Mouse (Mus musculus): ENCODE measurements around the gene Srp72.
"Not testable (repeated sequence)": the region's sequence is repeated elsewhere in the genome, so short reads cannot be mapped to it uniquely, and the experiment has no call there.

Srp72 gene

DNA sequence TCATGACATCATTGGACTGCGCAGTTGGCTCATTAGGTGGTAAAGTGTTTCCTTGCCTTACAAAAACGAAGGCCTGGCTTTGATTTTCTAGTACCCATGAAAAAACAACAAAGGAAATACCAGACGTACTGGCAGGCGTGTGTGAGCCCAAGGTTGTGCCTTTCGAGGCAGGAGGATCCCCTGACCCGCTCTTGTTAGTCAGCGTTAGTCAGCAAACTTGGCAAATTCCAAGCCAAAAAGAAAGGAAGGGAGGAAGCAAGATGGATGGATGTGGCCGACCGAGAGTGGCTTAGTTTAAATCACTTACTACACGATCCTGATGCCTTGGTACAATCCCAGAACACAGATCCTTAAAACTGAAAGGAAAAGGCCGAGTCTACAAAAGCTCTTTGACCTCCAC is 11.9 kb upstream of the Srp72 start:
- peak; percentile 98 for DNase-seq (ENCODE audit: low read depth, low spot score)

DNA sequence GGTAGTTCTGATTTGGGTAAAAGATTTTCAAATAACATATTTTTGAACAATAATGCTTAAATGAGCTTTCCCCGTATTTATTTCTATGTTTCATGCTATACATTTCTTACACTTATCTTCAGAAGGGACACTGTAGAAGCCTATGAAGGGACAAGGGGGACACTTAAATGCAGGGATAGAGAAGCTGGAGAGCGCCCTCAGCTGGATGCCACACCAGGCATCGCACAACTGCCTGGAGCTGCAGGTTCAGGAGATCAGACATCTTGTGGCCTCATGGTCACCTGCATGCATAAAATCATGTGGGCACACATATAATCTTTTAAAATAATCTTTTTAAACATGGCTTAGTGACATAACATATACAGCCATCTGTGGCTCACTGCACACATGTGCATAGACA is 9.8 kb upstream of the Srp72 start:
- no peak for DNase-seq (ENCODE audit: low read depth, low spot score)

GRCm38 (mm10) chr5:76969250-76969649 is 5.2 kb upstream of the Srp72 start:
- DNase-seq (ENCODE audit: low read depth, low spot score), result peak; percentile 57

DNA sequence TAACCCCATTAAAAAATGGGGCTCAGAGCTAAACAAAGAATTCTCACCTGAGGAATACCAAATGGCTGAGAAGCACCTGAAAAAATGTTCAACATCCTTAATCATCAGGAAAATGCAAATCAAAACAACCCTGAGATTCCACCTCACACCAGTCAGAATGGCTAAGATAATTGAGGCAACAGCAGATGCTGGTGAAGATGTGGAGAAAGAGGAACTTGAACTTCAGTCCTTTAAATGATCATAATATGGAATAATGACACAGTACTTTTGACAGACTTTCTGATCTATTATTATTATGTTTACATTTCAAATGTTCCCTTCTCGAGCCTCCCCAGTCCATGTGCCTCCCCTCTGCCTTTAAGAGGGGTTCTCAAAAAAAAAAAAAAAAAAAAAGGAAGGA is 3.4 kb upstream of the Srp72 start:
- not testable (repeated sequence) for DNase-seq (ENCODE audit: low read depth, low spot score)

DNA sequence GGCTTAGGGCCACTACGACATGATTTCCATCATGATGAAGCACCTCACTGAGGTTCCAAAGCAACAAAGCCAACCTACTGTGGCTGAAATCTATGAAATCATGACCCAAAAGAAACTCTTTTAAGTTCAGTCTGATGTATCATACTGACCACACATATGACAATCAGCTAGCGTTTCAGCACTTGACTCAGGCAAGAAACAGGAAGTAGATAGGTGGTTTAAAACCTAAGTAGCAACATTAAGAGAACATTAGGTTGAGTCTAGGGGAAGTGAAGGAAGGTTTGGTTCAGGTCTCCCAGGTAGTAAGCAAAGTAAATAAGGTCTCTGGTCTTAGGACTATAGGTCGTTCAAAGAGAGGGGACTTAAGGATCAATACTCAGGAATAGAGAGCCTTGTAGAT is 995 bp upstream of the Srp72 start:
- DNase-seq (ENCODE audit: low read depth, low spot score), result no peak

- no peak for DNase-seq (ENCODE audit: low read depth, low spot score)
Measured at GRCm38 (mm10) chr5:76974207-76974553, 303 bp upstream of the Srp72 start.

- DNase-seq (ENCODE audit: low read depth, low spot score), result no peak
Measured at GRCm38 (mm10) chr5:76975736-76976135, 1.3 kb downstream of the Srp72 start.

DNA sequence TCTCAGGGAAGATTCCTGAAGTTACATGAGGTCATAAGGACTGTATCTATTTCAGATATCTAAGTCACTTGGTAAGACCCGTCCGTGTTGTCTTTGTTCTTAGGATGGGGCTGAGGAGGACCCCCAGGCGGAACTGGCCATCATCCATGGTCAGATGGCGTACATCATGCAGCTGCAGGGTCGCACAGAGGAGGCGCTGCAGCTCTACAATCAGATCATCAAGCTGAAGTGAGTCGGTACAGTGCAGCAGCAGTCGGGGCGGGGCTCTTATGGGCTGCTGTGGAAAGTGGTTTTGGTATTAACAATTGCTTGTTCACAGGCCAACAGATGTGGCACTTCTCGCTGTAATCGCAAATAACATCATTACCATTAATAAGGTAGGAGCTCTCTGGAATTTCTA is 9.5 kb downstream of the Srp72 start:
- no peak for DNase-seq (ENCODE audit: low read depth, low spot score)

DNA sequence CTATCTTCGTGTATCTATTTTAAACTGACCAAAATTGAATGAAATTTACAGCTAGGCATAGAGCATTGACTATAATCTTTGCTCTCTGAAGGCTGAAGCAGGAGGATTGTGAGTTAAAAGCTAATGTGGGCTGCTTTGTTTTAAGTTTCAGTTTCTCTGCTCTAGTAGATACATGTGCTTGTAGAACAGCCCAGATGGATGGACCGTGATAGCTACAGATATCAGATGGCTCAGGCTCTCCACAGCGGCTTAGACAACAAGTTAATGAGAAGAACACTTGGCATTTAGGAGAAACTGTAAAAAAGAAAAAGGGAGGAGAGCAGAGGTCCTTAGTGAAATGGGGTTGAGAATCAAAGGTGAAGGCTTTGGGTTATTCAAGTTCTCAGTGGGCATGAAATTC is 16.3 kb downstream of the Srp72 start:
- no peak for DNase-seq (ENCODE audit: low read depth, low spot score)

GRCm38 (mm10) chr5:76993174-76993814 is 18.8 kb downstream of the Srp72 start:
- DNase-seq (ENCODE audit: low read depth, low spot score), result no peak

DNA sequence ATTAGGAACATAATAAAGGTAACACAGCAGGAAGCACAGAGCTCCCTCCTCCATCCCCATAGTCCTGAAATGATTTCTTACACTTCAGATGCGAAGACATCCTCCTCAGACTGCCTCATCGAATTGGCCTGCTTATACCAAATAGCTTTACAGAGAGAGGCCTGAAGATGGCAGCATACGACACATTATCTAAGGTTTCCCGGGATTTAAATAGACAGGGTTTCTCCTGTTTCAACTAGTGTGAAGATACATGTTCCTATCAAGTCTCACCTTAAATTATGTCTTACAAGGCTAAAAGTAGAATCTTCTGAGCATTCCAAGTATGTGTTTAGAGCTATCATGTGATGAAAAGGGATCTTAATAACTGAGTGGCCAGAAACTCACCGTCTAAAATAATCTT is 23.9 kb downstream of the Srp72 start:
- DNase-seq (ENCODE audit: low read depth, low spot score), result peak; percentile 86

DNA sequence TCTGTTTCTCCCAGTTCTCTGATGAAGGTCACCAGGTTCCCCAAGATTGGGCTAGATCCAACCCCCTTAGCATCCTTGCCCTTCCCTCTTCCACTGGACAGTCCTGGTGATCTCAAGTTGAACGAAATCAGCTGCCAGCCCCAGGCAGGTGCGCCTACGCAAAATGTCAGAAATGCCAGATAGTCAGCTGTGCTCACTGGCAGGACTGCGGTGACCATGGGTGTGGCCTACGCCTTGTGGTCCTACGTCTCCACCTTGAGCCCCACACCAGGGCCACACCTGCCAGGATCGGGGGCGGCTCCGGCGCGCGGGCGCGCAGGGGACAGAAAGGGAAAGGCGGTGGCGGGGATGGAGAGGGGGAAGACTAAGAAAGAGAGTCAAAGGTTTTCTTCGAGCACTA is 26.7 kb downstream of the Srp72 start:
- DNase-seq (ENCODE audit: low read depth, low spot score), result no peak

DNA sequence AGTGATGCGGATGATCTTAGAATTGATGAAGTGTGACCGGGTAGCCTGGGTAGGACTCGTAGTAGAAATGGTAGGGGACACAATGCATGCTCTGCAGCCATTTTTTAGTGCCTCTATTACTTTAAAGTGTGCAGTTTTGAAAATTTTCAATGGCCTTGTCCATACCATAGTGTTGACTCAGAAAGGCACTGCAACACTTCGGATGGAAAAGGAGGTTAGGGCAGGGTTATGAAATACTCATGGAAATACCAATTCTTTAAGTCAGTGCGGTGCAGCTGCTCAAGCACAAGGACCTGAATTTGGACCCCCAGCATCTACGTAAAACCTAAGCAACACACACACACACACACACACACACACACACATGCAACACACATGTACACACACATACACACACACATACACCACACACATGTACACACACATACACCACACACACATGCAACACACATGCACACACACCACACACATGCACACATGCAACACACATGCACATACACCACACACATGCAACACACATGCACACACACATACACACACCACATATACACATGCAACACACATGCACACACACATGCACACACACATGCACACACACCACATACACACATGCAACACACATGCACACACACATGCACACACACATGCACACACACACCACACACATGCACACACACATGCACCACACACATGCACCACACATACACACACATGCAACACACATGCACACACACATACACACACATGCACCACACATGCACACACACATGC is 29.8 kb downstream of the Srp72 start, which contains the start of gene Arl9:
TSS of gene Arl9 (plus strand) at position 5 of the 771 bp plus-strand sequence.
- DNase-seq (ENCODE audit: low read depth, low spot score), result peak; percentile 58

- DNase-seq (ENCODE audit: low read depth, low spot score), result no peak
Measured at GRCm38 (mm10) chr5:77010352-77010751, 35.9 kb downstream of the Srp72 start.

DNA sequence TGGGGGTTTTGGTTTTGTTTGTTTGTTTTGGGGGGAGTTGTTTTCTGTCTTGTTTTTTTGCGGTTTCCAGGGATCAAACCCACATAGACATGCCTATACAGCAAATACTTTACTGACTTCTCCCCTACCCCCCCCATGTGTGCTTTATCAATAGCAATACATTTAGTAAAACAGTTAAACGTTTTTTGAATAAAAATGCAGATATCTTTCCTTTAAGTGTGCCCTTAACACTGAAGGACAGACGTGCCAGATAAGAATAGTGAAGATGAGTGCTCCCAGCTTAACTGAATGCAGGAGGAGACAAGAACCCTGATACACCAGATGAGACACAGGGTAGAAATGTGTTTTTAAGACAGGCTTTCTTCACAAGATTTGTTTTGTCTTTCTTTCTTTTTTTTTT is 36.6 kb downstream of the Srp72 start:
- no peak for DNase-seq (ENCODE audit: low read depth, low spot score)

DNA sequence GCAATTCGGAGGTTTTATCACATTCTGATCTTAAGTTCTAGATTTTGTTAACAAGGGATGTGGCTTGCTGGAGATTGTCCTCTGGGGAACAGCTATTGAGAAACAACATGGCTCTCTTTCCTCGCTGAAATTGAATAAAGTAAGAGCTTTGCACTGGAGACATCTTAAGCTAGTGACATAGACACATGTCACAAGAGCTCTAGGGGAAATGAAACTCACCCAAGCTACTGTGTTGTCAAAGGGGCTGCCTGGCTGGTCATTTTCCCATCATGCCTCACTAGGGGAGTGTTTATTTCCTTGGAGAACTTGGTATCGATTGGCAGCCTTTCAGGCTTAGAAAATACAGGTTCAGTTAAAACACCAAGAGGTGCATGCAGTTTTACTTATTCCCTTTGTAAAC is 38.7 kb downstream of the Srp72 start:
- no peak for DNase-seq (ENCODE audit: low read depth, low spot score)

GRCm38 (mm10) chr5:77015544-77016482 is 41.3 kb downstream of the Srp72 start, which contains the start of gene Thegl:
Gene Thegl, plus strand, starts transcription at chr5:77016023.
- DNase-seq (ENCODE audit: low read depth, low spot score), result no peak

GRCm38 (mm10) chr5:77028034-77028433 is 53.6 kb downstream of the Srp72 start:
- no peak for DNase-seq (ENCODE audit: low read depth, low spot score)

- peak; percentile 78 for DNase-seq (ENCODE audit: low read depth, low spot score)
Measured at GRCm38 (mm10) chr5:77029735-77030134, 55.3 kb downstream of the Srp72 start.

- DNase-seq (ENCODE audit: low read depth, low spot score), result not testable (repeated sequence)
Measured at GRCm38 (mm10) chr5:77035101-77035500, 60.6 kb downstream of the Srp72 start.

GRCm38 (mm10) chr5:77038451-77038850 is 64.0 kb downstream of the Srp72 start:
- DNase-seq (ENCODE audit: low read depth, low spot score), result no peak

- no peak for DNase-seq (ENCODE audit: low read depth, low spot score)
Measured at GRCm38 (mm10) chr5:77039391-77039790, 64.9 kb downstream of the Srp72 start.

Data from 3T3-L1 (cell line).